Mouse (Mus musculus) left cerebral cortex, postnatal 36 days (tissue): ENCODE results near the gene Mthfd1. TPM values are rescaled to one million over a fixed set of nuclear protein-coding genes. Genes with fewer than 3 reads are reported as not detected.
"Not testable (repeated sequence)": the region's sequence is repeated elsewhere in the genome, so short reads cannot be mapped to it uniquely, and the experiment has no call there.

Experiments used
- DNase-seq, 2 experiments: peaks; one replicate each; pipeline ENCODE4 v3.0.0; 2021 to 2022; ENCODE audit warnings: low spot score in 2 of 2, mixed read lengths in 1 of 2
- intact Hi-C: fragments of 180-260 bp; cut with DNase I; formaldehyde crosslinking; loops from one replicate; pipeline ENCODE4 v1.15.1; 2025
- total RNA-seq, 2 experiments: library from RNA; stranded (reverse); gene quantifications; 2 replicates each; pipeline ENCODE4 v1.2.3; 2021

Mthfd1 gene
- total RNA-seq, result 10 to 100 TPM; 35.0 to 36.9 TPM

- peak; percentile 96 to 97 for DNase-seq
- intact Hi-C loops, result no loop called here
These were observed at the start of gene Mthfd1 for GRCm38 (mm10) chr12:76254725-76255498. Gene Mthfd1, plus strand, starts transcription at chr12:76255298.

- intact Hi-C loops, result no loop called here
These were observed 45.6 kb upstream of the Mthfd1 start for GRCm38 (mm10) chr12:76209429-76209974.

GRCm38 (mm10) chr12:76215121-76215520 is 40.0 kb upstream of the Mthfd1 start:
- intact Hi-C loops, result no loop called here
- DNase-seq, result no peak

More at GRCm38 (mm10) chr12:76209429-76209974, 45.6 kb upstream of the Mthfd1 start:
- no peak for DNase-seq

GRCm38 (mm10) chr12:76216716-76217115 is 38.4 kb upstream of the Mthfd1 start:
- DNase-seq, result no peak
- intact Hi-C loops, result no loop called here

DNA sequence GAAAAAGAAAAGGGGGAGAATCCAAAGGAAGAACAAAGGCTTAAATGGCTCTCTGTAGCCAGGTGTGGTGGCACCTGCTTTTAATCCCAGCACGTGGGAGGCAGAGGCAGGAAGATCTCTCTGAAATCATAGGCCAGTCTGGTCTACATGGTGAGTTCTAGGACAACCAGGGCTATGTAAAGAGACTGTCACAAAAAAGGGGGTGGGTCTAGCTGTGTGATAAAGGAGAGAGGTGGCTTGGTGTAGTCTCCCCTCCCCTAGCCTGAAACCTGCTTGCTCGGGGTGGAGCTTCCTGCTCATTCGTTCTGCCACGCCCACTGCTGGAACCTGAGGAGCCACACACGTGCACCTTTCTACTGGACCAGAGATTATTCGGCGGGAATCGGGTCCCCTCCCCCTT is 33.0 kb upstream of the Mthfd1 start:
- intact Hi-C loops, DNase-seq: not testable (repeated sequence)

- intact Hi-C loops, result no loop called here
- DNase-seq, result no peak
These were observed 24.5 kb upstream of the Mthfd1 start for GRCm38 (mm10) chr12:76230644-76231043.

- DNase-seq, result no peak
- intact Hi-C loops, result no loop called here
These were observed 19.8 kb upstream of the Mthfd1 start for GRCm38 (mm10) chr12:76235253-76235652.

- intact Hi-C loops, result no loop called here
These were observed 15.8 kb upstream of the Mthfd1 start for GRCm38 (mm10) chr12:76239145-76239838.

DNA sequence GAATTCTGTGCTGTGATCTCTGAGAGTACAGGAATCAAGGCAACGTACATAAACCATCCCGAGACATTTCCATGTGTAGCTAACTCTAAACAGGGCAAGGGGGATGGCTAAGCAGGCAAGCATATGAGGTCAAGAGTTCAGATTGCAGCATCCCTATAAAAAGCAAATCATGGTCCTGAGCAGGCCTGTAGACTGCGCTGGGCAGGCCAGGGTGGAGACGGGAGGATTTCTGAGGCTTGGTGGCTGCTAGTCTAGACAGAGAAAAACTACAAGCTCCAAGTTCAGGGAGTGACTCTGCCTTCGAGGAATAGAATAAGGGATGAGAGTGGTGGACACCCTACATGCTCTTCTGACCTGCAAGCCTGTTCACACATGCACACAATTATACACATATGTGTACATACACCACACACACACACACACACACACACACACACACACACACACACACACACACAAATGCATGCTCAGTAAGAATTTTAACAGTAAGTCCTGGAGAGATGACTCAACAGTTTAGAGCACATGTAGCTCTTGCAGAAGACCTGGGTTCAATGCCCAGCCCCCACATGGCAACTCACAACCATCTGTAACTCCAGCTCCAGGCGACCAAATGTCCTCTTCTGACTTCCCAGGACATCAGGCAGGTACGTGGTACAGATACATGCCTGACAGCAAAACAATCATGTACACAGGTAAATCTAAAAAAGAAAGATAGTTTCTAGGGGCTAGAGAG is 15.1 kb upstream of the Mthfd1 start:
- DNase-seq, result no peak
- intact Hi-C loops, result no loop called here

More at GRCm38 (mm10) chr12:76239145-76239838, 15.8 kb upstream of the Mthfd1 start:
- DNase-seq, result no peak

- intact Hi-C loops, result no loop called here
- no peak for DNase-seq
These were observed 14.4 kb upstream of the Mthfd1 start for GRCm38 (mm10) chr12:76240670-76241069.

- DNase-seq, result no peak
- intact Hi-C loops, result no loop called here
These were observed 14.0 kb upstream of the Mthfd1 start for GRCm38 (mm10) chr12:76241084-76241483.

DNA sequence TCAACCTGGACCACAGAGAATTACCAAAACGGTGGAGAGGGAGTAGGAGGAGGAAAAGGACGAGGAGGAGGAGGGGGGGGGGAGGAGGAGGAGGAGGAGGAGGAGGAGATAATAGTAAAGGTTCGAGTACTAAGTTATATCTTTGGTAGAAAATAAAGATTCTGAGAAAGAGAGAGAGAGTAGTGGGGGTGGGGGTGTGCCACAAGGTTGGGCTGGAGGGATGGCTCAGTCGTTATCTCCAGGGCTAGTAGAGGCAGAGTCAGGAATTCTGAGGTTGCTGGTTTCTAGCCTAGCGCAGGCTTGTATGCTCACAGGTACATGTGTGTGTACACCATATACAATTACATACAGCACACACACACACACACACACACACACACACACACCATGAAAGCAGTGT is 13.3 kb upstream of the Mthfd1 start:
- DNase-seq, result no peak

GRCm38 (mm10) chr12:76244981-76245380 is 10.1 kb upstream of the Mthfd1 start:
- intact Hi-C loops, result no loop called here
- DNase-seq, result no peak

More for the DNA sequence above, 13.3 kb upstream of the Mthfd1 start:
- intact Hi-C loops, result no loop called here

DNA sequence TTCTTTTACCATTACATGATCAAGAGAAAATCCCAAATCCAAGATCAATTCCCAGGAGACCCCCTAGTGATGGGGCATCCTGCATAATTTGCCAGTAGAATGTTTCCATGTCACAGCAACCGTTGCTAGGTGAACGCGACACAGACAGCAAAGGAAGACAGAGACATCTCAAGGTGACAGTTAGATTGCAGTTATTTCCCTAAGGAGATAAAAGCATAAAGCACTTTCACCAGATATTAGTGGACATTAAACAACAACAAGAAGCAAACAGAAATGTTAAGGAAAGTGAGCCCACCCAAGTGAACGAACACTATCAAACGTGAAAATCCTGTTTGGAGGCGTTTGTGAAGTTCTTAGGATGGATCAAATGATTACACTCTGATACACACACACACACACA is 8.5 kb upstream of the Mthfd1 start, which contains the start of gene Tex21:
Tex21 (minus strand) TSS at position 101 of the 400 bp plus-strand sequence.
- intact Hi-C loops, result no loop called here
- no peak for DNase-seq

DNA sequence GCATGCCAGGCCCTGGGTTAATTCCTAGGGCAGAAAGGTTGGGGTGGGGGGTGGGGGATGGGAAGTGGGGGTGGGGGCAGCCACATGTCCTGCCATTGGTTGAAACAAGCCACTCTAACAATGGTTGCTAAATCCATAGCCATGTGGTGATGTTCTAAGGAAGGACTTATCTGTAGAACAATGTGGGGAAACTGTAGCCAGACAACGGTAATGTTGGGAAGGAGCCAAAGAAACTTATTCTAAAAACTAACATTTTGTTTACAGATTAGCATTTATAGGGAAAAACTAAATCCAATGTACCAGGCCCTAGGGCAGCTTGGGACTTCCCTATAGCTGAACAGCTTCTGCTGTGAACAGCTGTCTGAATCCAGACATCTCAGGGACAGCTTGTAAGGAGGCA is 2.0 kb upstream of the Mthfd1 start:
- DNase-seq, result no peak

GRCm38 (mm10) chr12:76253591-76253990 is 1.5 kb upstream of the Mthfd1 start:
- intact Hi-C loops, result no loop called here
- DNase-seq, result no peak

More for the DNA sequence above, 2.0 kb upstream of the Mthfd1 start:
- intact Hi-C loops, result no loop called here

DNA sequence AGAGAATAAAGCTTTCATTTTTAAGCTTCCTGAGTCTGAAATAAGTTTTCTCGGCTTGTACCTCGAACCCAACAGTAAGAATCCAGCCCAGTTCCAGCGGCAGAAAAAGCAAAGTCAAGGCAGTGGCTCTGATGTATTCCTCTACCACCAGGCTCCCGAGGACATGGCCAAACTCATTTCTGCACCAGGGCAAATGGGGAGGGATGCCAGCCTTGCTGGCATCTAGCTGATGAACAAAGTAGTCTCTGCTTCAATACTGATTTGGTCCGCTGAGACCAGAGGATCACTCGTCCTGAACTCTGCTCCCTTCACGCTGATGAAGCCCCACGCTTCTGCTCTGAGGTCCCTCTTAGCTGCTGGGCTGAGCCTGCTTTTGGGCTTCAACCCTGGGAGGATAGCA is 1.1 kb upstream of the Mthfd1 start:
- DNase-seq, result no peak
- intact Hi-C loops, result no loop called here

GRCm38 (mm10) chr12:76255499-76255875 is 389 bp downstream of the Mthfd1 start:
- DNase-seq, result no peak
- intact Hi-C loops, result no loop called here

GRCm38 (mm10) chr12:76256114-76256843 is 1.2 kb downstream of the Mthfd1 start:
- intact Hi-C loops, result no loop called here
- DNase-seq, result no peak
